Mouse (Mus musculus): ENCODE results near the gene Spata7. TPM values are rescaled to one million over a fixed set of nuclear protein-coding genes. Genes with fewer than 3 reads are reported as not detected.

The Spata7 gene
- polyA plus RNA-seq, 1 experiment from 2014 or later, result 40.9 TPM

DNA sequence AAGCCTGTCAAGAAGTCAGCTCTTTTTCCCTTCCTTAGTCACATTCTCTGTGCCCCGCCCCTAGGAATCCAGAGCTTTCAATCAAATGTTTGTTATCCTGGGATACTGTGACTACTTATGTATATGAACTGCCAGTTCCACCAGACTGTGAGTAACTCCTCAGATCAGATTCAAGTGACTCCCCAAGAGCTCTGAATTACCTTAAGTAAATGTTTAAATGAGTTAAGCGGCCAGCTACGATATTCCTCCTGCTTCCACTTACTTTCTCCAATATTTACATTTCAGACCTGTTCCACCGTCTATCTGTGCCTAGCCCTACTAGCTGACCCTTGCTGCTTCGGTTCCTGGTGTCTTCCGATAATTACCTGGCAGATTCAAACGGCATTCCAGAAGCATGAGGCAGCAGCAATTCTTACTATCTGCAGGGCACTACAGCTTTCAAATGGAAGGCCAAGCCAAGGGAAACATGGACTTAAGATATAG, 85.7 kb downstream of the Spata7 start:
- Histone ChIP-seq H3K9ac (replicated peaks; ENCODE audit: low read depth, low read length) (no peak overlapping the region), H3K4me3 (ENCODE audit: low read depth, low read length) (no peak overlapping the region), H3K4me1 (ENCODE audit: control insufficient read depth, insufficient read depth, low read length) (no peaks in the 10 kb centered on the region), H3K4me2 (ENCODE audit: low read depth, low read length) (no peak overlapping the region), H3K9me3 (ENCODE audit: control insufficient read depth, low read length) (no peaks in the 10 kb centered on the region), H3K27me3 (ENCODE audit: control insufficient read depth, insufficient read depth, low read length) (no peaks in the 10 kb centered on the region), H3K36me3 (ENCODE audit: control insufficient read depth, insufficient read depth, low read length) (no peaks in the 10 kb centered on the region), H3K27ac (ENCODE audit: low read depth, low read length) (no peak overlapping the region)
- no peak for ATAC-seq (ENCODE audit: low read depth)
- 77% methylated on average over 7 of the region's 7 CpGs for WGBS

DNA sequence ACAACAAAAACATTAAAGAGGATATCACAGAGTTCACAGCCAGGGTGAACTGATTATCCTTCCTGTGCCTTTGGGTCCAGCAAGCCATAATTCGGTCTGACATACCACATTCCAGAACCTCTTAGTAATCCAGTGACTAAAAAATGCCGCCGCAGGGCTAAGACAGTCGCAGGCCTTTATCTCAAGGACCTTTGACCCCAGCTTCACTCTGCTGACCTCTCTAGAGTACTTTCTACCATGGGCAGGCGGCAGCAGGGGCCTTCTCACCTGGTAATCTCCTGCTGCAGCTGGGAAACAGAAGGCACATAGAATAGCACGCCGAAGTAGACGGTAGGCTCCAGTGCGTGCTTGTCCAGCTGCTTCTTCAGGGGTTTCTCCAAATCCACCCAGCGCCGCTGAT, 86.8 kb downstream of the Spata7 start:
- Histone ChIP-seq H3K4me2 (ENCODE audit: low read depth, low read length) (no peak overlapping the region), H3K27me3 (ENCODE audit: control insufficient read depth, insufficient read depth, low read length) (no peaks in the 10 kb centered on the region), H3K27ac (ENCODE audit: low read depth, low read length) (no peak overlapping the region), H3K4me1 (ENCODE audit: control insufficient read depth, insufficient read depth, low read length) (no peaks in the 10 kb centered on the region), H3K9me3 (ENCODE audit: control insufficient read depth, low read length) (no peaks in the 10 kb centered on the region), H3K36me3 (ENCODE audit: control insufficient read depth, insufficient read depth, low read length) (no peaks in the 10 kb centered on the region), H3K9ac (replicated peaks; ENCODE audit: low read depth, low read length) (no peak overlapping the region), H3K4me3 (ENCODE audit: low read depth, low read length) (no peak overlapping the region)
- ATAC-seq (ENCODE audit: low read depth), result no peak
- WGBS, result 57% methylated on average over 11 of the region's 11 CpGs

DNA sequence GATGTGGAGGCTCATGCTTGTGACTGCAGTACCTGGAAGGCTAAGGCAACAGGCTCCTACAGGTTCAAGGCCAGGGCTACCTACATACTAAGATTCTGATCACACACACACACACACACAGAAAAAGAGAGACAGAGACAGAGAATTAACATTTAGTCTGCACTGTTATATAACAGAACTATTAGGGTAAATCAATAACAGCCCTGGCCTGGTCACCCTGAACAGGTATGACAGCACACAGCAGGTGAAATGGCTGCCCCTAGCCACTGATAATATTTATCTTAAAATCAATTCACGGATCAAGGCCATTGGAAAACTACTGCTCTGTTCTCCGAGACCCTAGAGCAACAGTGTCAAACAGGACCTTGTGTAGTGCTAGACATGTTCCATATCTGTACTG, 88.2 kb downstream of the Spata7 start:
- Histone ChIP-seq H3K4me1 (ENCODE audit: control insufficient read depth, insufficient read depth, low read length) (0 out of 2 replicates have a peak, but pooled peaks cover 3% of the 10 kb centered on the region), H3K9ac (replicated peaks; ENCODE audit: low read depth, low read length) (no peak overlapping the region), H3K27ac (ENCODE audit: low read depth, low read length) (no peak overlapping the region), H3K4me2 (ENCODE audit: low read depth, low read length) (no peak overlapping the region), H3K9me3 (ENCODE audit: control insufficient read depth, low read length) (no peaks in the 10 kb centered on the region), H3K4me3 (ENCODE audit: low read depth, low read length) (no peak overlapping the region), H3K27me3 (ENCODE audit: control insufficient read depth, insufficient read depth, low read length) (no peaks in the 10 kb centered on the region), H3K36me3 (ENCODE audit: control insufficient read depth, insufficient read depth, low read length) (no peaks in the 10 kb centered on the region)
- WGBS, result 93% methylated on average over 2 of the region's 2 CpGs
- ATAC-seq (ENCODE audit: low read depth), result no peak

Other genes starting within 250 kb of the Spata7 start
- 40.1 and 50.5 TPM in 2 replicates for gene Kcnk10, start 49.8 kb upstream of the Spata7 start, polyA plus RNA-seq (2014; fragmentation: Nextera tagmentation; extraction: Ambion mirVana)
- 4.2 and 4.7 TPM in 2 replicates for gene Ptpn21, start 109.2 kb downstream of the Spata7 start, polyA plus RNA-seq (2014; fragmentation: Nextera tagmentation; extraction: Ambion mirVana)
- gene Zc3h14, start 118.8 kb downstream of the Spata7 start, polyA plus RNA-seq (2014; fragmentation: Nextera tagmentation; extraction: Ambion mirVana), result 126 and 137 TPM in 2 replicates